Mouse (Mus musculus) right cerebral cortex, adult 18-20 months (tissue): ENCODE results near the gene Zrsr1.

Source experiments
- DNase-seq: peaks from one replicate; pipeline ENCODE4 v3.0.0; 2022; ENCODE audit warnings: mixed read lengths

Zrsr1 gene

DNA sequence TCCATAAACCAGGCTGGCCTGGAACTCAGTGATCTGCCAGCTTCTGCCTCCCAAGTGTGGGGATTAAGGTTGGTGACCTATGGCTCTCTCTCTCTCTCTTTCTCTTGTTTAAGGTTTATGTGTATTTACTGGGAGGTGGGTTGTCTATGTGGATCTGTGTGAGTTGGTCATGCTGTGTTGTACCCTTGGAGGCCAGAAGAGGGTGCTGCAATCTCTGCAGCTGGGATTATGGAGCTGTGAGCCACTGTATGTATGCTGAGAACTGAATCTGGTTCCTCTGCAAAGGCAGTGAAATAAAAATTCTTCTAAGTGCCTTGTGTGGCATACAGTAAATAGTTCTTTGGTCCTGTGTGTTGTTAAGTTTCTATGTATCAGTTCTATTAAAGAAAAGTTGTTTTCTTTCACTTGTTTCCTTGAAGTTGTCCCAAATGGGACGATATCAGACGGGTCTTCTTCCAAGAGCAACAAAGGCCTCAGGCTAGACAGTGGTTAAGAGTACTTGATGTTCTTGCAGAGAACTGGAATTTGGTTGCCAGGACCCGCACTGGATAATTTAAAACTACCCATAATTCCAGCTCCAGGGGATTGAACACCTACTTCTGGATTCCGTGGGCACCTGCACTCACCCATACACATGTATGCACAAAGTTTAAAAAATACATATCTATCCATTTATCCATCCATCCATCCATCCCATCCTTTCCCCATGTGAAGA lies 41.9 kb downstream of the Zrsr1 start:
- no peak for DNase-seq

DNA sequence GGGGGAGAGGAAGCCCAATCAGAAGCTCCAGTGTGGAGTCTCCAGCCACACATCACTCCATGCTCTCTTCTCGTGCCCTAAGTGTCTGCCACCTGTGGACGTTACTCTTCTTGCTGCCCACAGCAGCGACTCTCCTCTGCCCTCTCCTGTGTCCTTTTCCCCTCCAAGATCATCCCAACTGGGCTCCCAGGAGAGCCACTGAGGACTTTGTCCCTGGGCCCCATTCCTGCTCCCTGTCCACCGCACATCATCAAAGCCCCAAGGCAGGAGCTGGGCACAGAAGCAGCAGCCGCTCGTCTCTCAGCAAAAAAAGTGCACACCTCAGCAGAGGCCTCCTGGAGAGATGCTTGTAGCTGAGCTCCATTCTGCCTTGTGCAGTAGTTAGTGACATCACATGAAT lies 43.2 kb downstream of the Zrsr1 start:
- no peak for DNase-seq

DNA sequence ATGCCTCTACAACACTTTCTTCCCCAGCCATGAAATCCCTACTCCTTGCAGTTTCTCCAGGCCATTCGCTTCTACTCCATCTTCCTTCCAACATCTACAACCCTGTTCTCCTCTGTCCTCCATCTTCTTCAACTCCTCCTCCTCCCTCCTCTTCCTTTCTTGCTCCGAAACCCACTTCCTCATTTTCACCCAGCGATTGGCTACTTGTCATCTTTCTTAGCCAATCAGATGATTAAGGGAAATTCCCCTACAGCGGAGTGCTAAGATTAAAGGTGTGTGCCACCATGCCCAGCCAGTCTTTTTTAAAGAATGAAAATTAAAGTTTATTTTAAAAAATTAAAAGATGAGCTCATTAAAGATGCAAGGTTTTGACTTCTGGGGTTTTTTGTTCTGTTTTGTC lies 46.1 kb downstream of the Zrsr1 start:
- DNase-seq = no peak

DNA sequence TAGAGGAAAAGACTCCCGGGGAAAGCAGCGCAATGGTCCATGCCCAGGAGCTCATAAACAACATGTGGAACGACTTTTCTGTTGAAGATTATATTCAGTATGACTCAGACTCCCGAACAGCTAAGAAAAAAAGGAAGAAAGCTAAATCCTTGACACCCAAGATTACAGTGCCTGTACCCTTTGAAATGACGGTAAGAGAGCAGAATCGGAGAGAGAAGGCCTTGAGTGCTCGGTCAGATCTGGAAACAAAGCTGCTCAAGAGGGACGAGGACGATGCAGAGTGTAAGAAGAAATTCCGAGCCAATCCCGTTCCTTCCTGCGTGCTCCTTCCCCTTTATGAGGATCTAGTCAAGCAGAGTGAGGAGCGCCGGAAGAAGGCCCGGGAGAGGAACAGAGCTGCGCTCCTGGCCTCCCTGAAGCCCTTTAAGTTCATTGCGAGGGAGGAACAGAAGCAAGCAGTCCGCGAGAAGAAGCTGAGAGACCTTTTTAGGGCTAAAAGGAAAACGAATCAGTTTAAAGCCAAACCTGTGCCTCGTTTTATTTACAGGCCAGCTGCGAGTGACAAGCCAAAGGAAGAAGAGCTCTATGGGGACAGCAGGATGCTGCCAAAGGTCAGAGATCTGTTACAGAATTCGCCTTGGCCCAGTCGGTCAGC lies 48.4 kb downstream of the Zrsr1 start:
- DNase-seq = no peak

DNA sequence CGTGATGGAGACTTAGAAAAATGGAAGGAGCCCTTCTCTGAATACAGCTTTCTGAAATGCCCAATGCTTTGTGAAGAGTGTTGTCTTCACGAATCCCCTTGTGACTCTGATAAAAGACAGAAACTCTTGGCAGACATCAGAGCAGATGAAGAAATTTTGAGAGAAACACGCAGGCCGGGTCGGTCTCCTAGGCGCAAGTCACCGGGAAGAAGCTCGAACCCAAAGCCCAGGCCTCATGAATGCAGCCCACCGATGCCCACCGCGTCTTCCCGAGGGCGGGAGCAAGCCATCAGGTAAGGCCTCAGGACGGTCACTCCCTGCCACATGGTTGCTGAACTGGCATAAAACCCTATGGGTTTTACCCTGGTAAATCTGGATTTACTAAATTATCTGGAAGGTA lies 49.0 kb downstream of the Zrsr1 start:
- DNase-seq = no peak

DNA sequence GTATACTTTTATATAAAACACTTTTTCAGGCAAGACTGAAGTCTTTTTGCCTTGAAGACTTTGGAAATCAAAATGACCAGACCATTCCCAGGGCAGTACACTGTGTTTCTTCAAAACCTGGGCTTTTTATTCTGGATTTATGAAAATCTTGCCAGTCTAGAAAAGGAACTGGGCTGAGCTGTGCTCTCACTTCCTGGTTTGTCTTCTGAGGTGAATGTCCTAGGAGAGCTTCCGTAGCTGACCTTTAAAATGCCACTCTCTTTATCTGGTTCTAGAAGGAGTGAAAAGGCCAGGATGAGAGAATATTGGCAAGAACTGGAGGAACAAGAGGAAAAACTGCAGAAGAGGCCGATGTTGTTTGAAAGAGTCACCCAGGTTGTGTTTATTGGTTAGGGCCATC lies 51.4 kb downstream of the Zrsr1 start:
- DNase-seq = no peak

DNA sequence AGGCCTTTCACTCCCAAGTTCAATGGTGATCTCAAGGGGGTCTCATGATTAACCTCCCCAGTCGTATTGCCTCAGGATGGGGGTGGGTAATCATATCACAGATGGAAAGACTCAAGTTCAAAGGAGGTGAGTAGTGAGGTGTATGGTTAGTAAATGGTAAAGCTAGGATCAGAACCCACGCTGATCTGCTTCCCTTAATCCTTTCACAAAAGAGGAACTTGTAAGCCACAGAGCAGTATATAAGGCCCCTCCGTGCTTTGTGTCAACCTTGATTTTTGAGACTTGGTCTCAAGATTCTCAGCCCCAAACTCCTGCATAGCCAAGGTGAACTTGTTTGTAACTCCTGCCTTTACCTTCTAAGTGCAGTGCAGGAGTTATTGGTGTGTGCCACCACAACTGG lies 52.4 kb downstream of the Zrsr1 start:
- no peak for DNase-seq
